Mouse (Mus musculus): ENCODE measurements around the gene H2-Q6. TPM values are rescaled to one million over a fixed set of nuclear protein-coding genes. Genes with fewer than 3 reads are reported as not detected.
"Not testable (repeated sequence)": the region's sequence is repeated elsewhere in the genome, so short reads cannot be mapped to it uniquely, and the experiment has no call there.

The H2-Q6 gene
- total and polyA plus RNA-seq, 3 experiments: 1.2 to 40.3 (median 3.7) TPM

DNA sequence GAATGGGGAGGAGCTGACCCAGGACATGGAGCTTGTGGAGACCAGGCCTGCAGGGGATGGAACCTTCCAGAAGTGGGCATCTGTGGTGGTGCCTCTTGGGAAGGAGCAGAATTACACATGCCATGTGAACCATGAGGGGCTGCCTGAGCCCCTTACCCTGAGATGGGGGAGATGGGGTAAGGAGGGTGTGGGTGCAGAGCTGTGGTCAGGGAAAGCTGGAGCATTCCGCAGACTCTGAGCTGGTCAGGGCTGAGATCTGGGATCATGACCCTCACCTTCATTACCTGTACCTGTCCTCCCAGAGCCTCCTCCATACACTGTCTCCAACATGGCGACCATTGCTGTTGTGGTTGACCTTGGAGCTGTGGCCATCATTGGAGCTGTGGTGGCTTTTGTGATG, 17.7 kb downstream of the H2-Q6 start:
- intact Hi-C loops (cut with DNase I): not testable (repeated sequence)
- 82% methylated on average over 2 of the region's 2 CpGs for WGBS

DNA sequence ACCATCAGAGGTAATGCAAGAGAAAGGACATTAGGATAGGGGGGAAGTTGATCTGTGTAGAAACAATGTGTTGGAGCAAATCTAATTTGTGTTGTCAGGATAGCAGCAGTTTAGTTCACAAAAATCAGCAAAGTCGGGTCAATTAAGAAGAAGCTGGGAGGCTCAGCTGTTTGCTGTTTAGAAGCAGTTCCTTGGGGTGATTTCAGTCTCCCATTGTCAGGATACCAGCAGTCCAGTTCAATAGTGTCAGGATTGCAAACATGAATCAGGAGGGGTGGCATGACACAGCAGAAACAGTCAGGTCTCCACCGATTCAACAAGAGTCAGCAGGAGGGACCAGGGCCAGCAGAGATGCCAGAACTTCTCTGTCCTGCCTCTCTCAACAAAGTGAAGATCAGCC, 19.9 kb downstream of the H2-Q6 start:
- H3K27me3 ChIP-seq (ENCODE audit: control insufficient read depth, insufficient read depth, low read length); DNase-seq; H3K9ac ChIP-seq (ENCODE audit: low read depth, low read length); H3K4me1 ChIP-seq (ENCODE audit: control insufficient read depth, insufficient read depth, low read length); H3K4me3 ChIP-seq; H3K27ac ChIP-seq; H3K36me3 ChIP-seq (ENCODE audit: control insufficient read depth, insufficient read depth, low read length); intact Hi-C loops (cut with DNase I); H3K79me2 ChIP-seq (replicated peaks; ENCODE audit: control insufficient read depth, insufficient read depth, low read length): not testable (repeated sequence)
- 80% methylated on average over 2 of the region's 2 CpGs for whole genome bisulfite sequencing

More for the DNA sequence above, 17.7 kb downstream of the H2-Q6 start:
- H3K4me1 ChIP-seq (ENCODE audit: control insufficient read depth, insufficient read depth, low read length); H3K9ac ChIP-seq (ENCODE audit: low read depth, low read length); H3K27ac ChIP-seq; H3K36me3 ChIP-seq (ENCODE audit: control insufficient read depth, insufficient read depth, low read length); H3K27me3 ChIP-seq (ENCODE audit: control insufficient read depth, insufficient read depth, low read length); H3K4me3 ChIP-seq; DNase-seq; H3K79me2 ChIP-seq (replicated peaks; ENCODE audit: control insufficient read depth, insufficient read depth, low read length): not testable (repeated sequence)

DNA sequence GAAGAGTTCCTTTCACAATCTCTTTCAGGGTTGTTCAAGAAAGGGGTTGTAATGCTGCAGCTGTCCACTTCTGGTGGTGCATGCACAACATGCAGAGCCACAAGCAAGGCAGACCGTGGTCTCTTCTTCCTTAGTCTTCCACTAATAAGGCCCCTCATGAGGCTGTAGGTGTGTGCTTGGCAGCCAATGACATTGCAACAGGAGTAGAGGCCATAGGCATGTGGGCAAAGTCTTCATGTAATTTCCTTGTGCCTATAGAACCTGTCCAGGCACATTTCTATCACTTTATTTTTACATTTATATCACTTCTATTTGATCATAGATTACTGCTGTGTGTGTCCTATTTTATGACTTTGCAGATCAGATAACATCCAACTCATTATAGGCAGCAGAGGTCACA, 33.6 kb downstream of the H2-Q6 start:
- H3K27ac ChIP-seq; DNase-seq; H3K27me3 ChIP-seq (ENCODE audit: control insufficient read depth, insufficient read depth, low read length); H3K79me2 ChIP-seq (replicated peaks; ENCODE audit: control insufficient read depth, insufficient read depth, low read length); H3K36me3 ChIP-seq (ENCODE audit: control insufficient read depth, insufficient read depth, low read length); H3K4me3 ChIP-seq; H3K4me1 ChIP-seq (ENCODE audit: control insufficient read depth, insufficient read depth, low read length); intact Hi-C loops (cut with DNase I); H3K9ac ChIP-seq (ENCODE audit: low read depth, low read length): not testable (repeated sequence)
- no CpG with 5 or more reads among the region's 1 CpGs for whole genome bisulfite sequencing

DNA sequence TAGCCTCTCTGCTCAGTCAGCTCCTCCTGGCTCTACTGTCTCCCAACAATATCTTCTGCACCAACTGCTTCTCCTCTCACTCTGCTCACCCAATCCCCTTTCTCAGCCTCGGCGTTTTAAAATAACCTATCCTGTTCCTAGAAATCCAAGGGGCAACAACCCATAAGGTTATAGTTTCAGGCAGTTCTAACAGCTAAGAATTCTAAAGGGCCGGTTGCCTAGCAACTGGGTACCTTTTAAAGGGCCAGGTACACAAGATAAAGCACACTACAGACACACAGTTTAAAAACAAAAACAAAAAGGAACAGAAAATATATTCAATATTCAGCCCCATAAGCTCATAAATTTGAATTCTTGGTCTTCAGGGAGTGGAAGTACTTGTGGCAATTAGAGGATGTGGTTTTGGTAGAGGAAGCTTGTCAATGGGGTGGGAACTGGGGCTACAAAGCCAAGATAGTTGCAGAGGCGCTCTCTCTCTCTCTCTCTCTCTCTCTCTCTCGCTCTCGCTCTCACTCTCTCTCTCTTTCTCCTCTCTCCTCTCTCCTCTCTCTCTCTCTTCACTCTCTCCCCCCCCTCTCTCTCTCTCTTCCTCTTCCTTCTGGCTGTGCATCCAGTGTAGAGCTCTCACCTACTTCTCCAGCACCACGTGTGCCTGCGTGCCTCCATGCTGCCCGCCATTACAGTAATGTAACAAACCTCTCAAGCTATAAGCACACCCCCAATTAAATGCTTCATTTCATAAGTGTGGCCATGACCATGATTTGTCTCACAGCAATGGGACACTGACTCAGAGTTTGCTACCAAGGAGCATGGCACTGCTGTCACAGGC, 36.1 kb downstream of the H2-Q6 start:
- DNase-seq; H3K4me1 ChIP-seq (ENCODE audit: control insufficient read depth, insufficient read depth, low read length); H3K4me3 ChIP-seq; H3K9ac ChIP-seq (ENCODE audit: low read depth, low read length); H3K27me3 ChIP-seq (ENCODE audit: control insufficient read depth, insufficient read depth, low read length); H3K79me2 ChIP-seq (replicated peaks; ENCODE audit: control insufficient read depth, insufficient read depth, low read length); H3K36me3 ChIP-seq (ENCODE audit: control insufficient read depth, insufficient read depth, low read length); intact Hi-C loops (cut with DNase I); H3K27ac ChIP-seq: not testable (repeated sequence)
- WGBS: 81% methylated on average over 3 of the region's 9 CpGs

DNA sequence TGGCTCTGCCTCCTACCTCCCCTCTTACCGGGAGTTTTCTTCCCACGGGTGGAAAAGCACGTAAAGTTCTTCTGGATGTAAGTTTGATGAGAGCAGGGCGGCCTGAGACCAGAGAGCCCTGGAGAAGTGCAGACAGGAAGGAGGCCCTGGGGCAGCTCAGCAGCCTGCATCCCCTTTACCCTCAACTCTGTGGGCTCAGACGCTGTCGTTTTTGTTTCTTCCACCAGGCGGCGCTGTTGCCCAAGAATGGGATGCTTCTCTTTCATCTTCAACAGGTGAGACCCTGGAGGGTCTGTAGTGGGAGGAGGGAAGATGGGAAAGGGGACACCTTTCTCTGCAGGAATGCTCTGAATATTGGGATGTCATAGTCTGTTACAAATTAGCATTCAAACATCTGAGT, 41.0 kb downstream of the H2-Q6 start:
- H3K4me3 ChIP-seq; H3K4me1 ChIP-seq (ENCODE audit: control insufficient read depth, insufficient read depth, low read length); H3K27me3 ChIP-seq (ENCODE audit: control insufficient read depth, insufficient read depth, low read length); H3K9ac ChIP-seq (ENCODE audit: low read depth, low read length); H3K36me3 ChIP-seq (ENCODE audit: control insufficient read depth, insufficient read depth, low read length); DNase-seq; H3K79me2 ChIP-seq (replicated peaks; ENCODE audit: control insufficient read depth, insufficient read depth, low read length); H3K27ac ChIP-seq; intact Hi-C loops (cut with DNase I): not testable (repeated sequence)
- TF ChIP-seq CTCF (IDR thresholded peaks at IDR 0.05): peak; percentile 57
- WGBS: 6% methylated on average over 8 of the region's 8 CpGs

DNA sequence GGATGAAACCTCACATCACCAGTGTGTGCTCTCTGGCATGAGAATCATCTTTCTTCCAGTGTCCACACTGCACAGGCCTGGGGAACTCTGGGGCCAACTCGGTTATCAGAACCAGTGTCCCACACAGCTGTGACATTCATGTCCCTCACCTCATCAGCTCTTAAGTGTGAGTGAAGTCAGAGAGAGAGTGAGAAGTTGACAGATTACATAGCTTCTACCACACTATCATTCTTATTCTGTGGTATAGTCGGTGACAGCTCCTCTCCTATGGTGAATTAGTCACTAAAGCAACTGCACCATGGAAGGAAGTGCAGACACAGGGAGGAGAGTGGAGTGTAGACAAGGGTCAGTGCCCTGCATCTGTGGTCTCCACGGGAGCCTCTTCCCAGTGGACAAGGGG, 44.3 kb downstream of the H2-Q6 start:
- H3K4me3 ChIP-seq; intact Hi-C loops (cut with DNase I); H3K4me1 ChIP-seq (ENCODE audit: control insufficient read depth, insufficient read depth, low read length); H3K79me2 ChIP-seq (replicated peaks; ENCODE audit: control insufficient read depth, insufficient read depth, low read length); H3K9ac ChIP-seq (ENCODE audit: low read depth, low read length); H3K27me3 ChIP-seq (ENCODE audit: control insufficient read depth, insufficient read depth, low read length); DNase-seq; H3K27ac ChIP-seq; H3K36me3 ChIP-seq (ENCODE audit: control insufficient read depth, insufficient read depth, low read length): not testable (repeated sequence)
- 44% methylated on average over 3 of the region's 3 CpGs for WGBS
